Mouse (Mus musculus) liver, embryonic 13.5 days (tissue): ENCODE measurements around the gene Nt5dc2. TPM values are rescaled to one million over a fixed set of nuclear protein-coding genes. Genes with fewer than 3 reads are reported as not detected.

ENCODE experiments used
- ATAC-seq: fragments of 200-750 bp; cut with Nextera tagmentation; 2 replicates; pipeline ENCODE4 v1.8.0; 2017; ENCODE audit warnings: low read depth, mild to moderate bottlenecking, moderate number of reproducible peaks, moderate library complexity
- DNase-seq: peaks from one replicate; pipeline ENCODE4 v3.0.0; 2022
- H3K27ac ChIP-seq: fragments of 300-500 bp; sonication (generic); 2 replicates; pipeline ENCODE4 v1.5.1; 2015; ENCODE audit warnings: moderate library complexity, mild to moderate bottlenecking, inconsistent platforms
- H3K27me3 ChIP-seq: fragments of 300-500 bp; sonication (generic); 2 replicates; pipeline ENCODE4 v1.6.1; 2015; ENCODE audit warnings: mild to moderate bottlenecking, inconsistent platforms
- H3K36me3 ChIP-seq: fragments of 300-500 bp; sonication (generic); 2 replicates; pipeline ENCODE4 v1.6.1; 2015; ENCODE audit warnings: mild to moderate bottlenecking, inconsistent platforms
- H3K4me1 ChIP-seq: fragments of 300-500 bp; sonication (generic); replicated peaks from 2 replicates; pipeline ENCODE4 v1.6.1; 2015; ENCODE audit warnings: inconsistent platforms
- H3K4me2 ChIP-seq: fragments of 300-500 bp; sonication (generic); 2 replicates; pipeline ENCODE4 v1.6.1; 2015; ENCODE audit warnings: inconsistent platforms, mild to moderate bottlenecking, moderate library complexity
- H3K4me3 ChIP-seq: fragments of 300-500 bp; sonication (generic); replicated peaks from 2 replicates; pipeline ENCODE4 v1.5.1; 2015; ENCODE audit warnings: mild to moderate bottlenecking, inconsistent platforms
- H3K9ac ChIP-seq: fragments of 300-500 bp; sonication (generic); 2 replicates; pipeline ENCODE4 v1.6.1; 2015; ENCODE audit warnings: mild to moderate bottlenecking, inconsistent platforms
- H3K9me3 ChIP-seq: fragments of 300-500 bp; sonication (generic); replicated peaks from 2 replicates; pipeline ENCODE4 v1.6.1; 2016; ENCODE audit warnings: inconsistent platforms
- WGBS: fragments of 180-500 bp; shearing (Covaris S2); methylation state at CpG from one replicate; pipeline ENCODE4 v1.1.7; 2015; ENCODE audit not compliant: insufficient replicate concordance; 5-methylcytosine and 5-hydroxymethylcytosine counted together
- polyA plus RNA-seq: library from polyadenylated mRNA; unstranded; fragments of >200 nt; fragmentation: Nextera tagmentation; extraction: Ambion mirVana; gene quantifications from 2 replicates; pipeline ENCODE4 v1.2.1, GENCODE M21; 2015

Gene Nt5dc2
- polyA plus RNA-seq, 1 experiment from 2014 or later = 196 TPM

- H3K27ac ChIP-seq = peak overlapping the region; percentile 47
- 57% methylated on average over 27 of the region's 27 CpGs for WGBS
- peaks cover 15% of the 10 kb centered on the region for H3K27me3 ChIP-seq
- H3K36me3 ChIP-seq = 0 out of 2 replicates have a peak, but pooled peaks cover 1% of the 10 kb centered on the region
- ATAC-seq (peak; percentile 65), DNase-seq (no peak)
- peak overlapping the region; percentile 43 for H3K4me2 ChIP-seq
- H3K4me1 ChIP-seq = peaks cover 53% of the 10 kb centered on the region
- H3K4me3 ChIP-seq = 0 out of 2 replicates have a peak overlapping the region, but pooled peaks have one; percentile 12
- no peak overlapping the region for H3K9ac ChIP-seq
- no peaks in the 10 kb centered on the region for H3K9me3 ChIP-seq
These were observed 29.6 kb downstream of the Nt5dc2 start for GRCm38 (mm10) chr14:31160196-31161150.

GRCm38 (mm10) chr14:31161191-31161590 lies 30.3 kb downstream of the Nt5dc2 start:
- peaks cover 60% of the 10 kb centered on the region for H3K4me1 ChIP-seq
- H3K9me3 ChIP-seq = no peaks in the 10 kb centered on the region

GRCm38 (mm10) chr14:31161638-31162037 lies 30.8 kb downstream of the Nt5dc2 start:
- H3K4me3 ChIP-seq = no peak overlapping the region
- H3K9ac ChIP-seq = no peak overlapping the region
- peaks cover 18% of the 10 kb centered on the region for H3K27me3 ChIP-seq
- peaks cover 64% of the 10 kb centered on the region for H3K4me1 ChIP-seq
- ATAC-seq = no peak
- peak overlapping the region; percentile 43 for H3K4me2 ChIP-seq
- 72% methylated on average over 10 of the region's 10 CpGs for WGBS
- no peaks in the 10 kb centered on the region for H3K36me3 ChIP-seq
- no peak for DNase-seq
- 0 out of 2 replicates have a peak overlapping the region, but pooled peaks have one; percentile 43 for H3K27ac ChIP-seq
- H3K9me3 ChIP-seq = no peaks in the 10 kb centered on the region

More at GRCm38 (mm10) chr14:31161191-31161590, 30.3 kb downstream of the Nt5dc2 start:
- Histone ChIP-seq H3K27me3 (peaks cover 15% of the 10 kb centered on the region), H3K9ac (no peak overlapping the region), H3K27ac (peak overlapping the region; percentile 47; the same call in 1 of the 2 replicates), H3K36me3 (no peaks in the 10 kb centered on the region), H3K4me2 (peak overlapping the region; percentile 43), H3K4me3 (no peak overlapping the region)
- ATAC-seq (no peak), DNase-seq (no peak)
- WGBS = 71% methylated on average over 7 of the region's 7 CpGs

GRCm38 (mm10) chr14:31164067-31164466 lies 33.2 kb downstream of the Nt5dc2 start:
- ATAC-seq = 0 out of 2 replicates have a peak, but pooled peaks have one; percentile 6
- Histone ChIP-seq H3K27ac (peak overlapping the region; percentile 34), H3K4me1 (peaks cover 79% of the 10 kb centered on the region), H3K9ac (0 out of 2 replicates have a peak overlapping the region, but pooled peaks have one; percentile 9), H3K4me2 (peak overlapping the region; percentile 19), H3K36me3 (no peaks in the 10 kb centered on the region), H3K27me3 (peaks cover 38% of the 10 kb centered on the region), H3K4me3 (no peak overlapping the region), H3K9me3 (no peaks in the 10 kb centered on the region)
- 28% methylated on average over 8 of the region's 8 CpGs for WGBS
- DNase-seq = peak; percentile 28

- H3K9me3 ChIP-seq = no peaks in the 10 kb centered on the region
- DNase-seq (no peak), ATAC-seq (no peak)
- H3K4me2 ChIP-seq = no peak overlapping the region
- WGBS = 49% methylated on average over 2 of the region's 2 CpGs
- peaks cover 38% of the 10 kb centered on the region for H3K27me3 ChIP-seq
- peaks cover 84% of the 10 kb centered on the region for H3K4me1 ChIP-seq
- H3K27ac ChIP-seq = no peak overlapping the region
- no peak overlapping the region for H3K4me3 ChIP-seq
- H3K36me3 ChIP-seq = no peaks in the 10 kb centered on the region
- no peak overlapping the region for H3K9ac ChIP-seq
These were observed 34.2 kb downstream of the Nt5dc2 start for GRCm38 (mm10) chr14:31165010-31165409.

GRCm38 (mm10) chr14:31165458-31165857 lies 34.6 kb downstream of the Nt5dc2 start:
- WGBS = 43% methylated on average over 7 of the region's 7 CpGs
- Histone ChIP-seq H3K9ac (no peak overlapping the region), H3K9me3 (no peaks in the 10 kb centered on the region), H3K27ac (no peak overlapping the region; the same call in 1 of the 2 replicates), H3K4me1 (peaks cover 87% of the 10 kb centered on the region), H3K36me3 (peaks cover 3% of the 10 kb centered on the region), H3K27me3 (peaks cover 38% of the 10 kb centered on the region), H3K4me2 (0 out of 2 replicates have a peak overlapping the region, but pooled peaks have one; percentile 6), H3K4me3 (no peak overlapping the region)
- DNase-seq = no peak
- ATAC-seq = no peak

GRCm38 (mm10) chr14:31165991-31166630 lies 35.3 kb downstream of the Nt5dc2 start:
- peaks cover 82% of the 10 kb centered on the region for H3K4me1 ChIP-seq
- WGBS = 20% methylated on average over 10 of the region's 10 CpGs
- H3K4me2 ChIP-seq = peak overlapping the region; percentile 26
- peak overlapping the region; percentile 2; the same call in 1 of the 2 replicates for H3K9ac ChIP-seq
- peaks cover 10% of the 10 kb centered on the region for H3K36me3 ChIP-seq
- H3K27me3 ChIP-seq = peaks cover 38% of the 10 kb centered on the region
- ATAC-seq = peak; percentile 26; the same call in 1 of the 2 replicates
- no peak for DNase-seq
- no peaks in the 10 kb centered on the region for H3K9me3 ChIP-seq
- peak overlapping the region; percentile 25; the same call in 1 of the 2 replicates for H3K27ac ChIP-seq
- H3K4me3 ChIP-seq = peak overlapping the region; percentile 32; the same call in 1 of the 2 replicates

GRCm38 (mm10) chr14:31166827-31167226 lies 36.0 kb downstream of the Nt5dc2 start:
- Histone ChIP-seq H3K9me3 (no peaks in the 10 kb centered on the region), H3K9ac (peak overlapping the region; percentile 27; the same call in 1 of the 2 replicates), H3K4me1 (peaks cover 79% of the 10 kb centered on the region), H3K4me3 (peak overlapping the region; percentile 32), H3K36me3 (peaks cover 17% of the 10 kb centered on the region), H3K27me3 (peaks cover 38% of the 10 kb centered on the region), H3K4me2 (peak overlapping the region; percentile 26), H3K27ac (0 out of 2 replicates have a peak overlapping the region, but pooled peaks have one; percentile 25)
- 47% methylated on average over 9 of the region's 9 CpGs for WGBS
- DNase-seq (no peak), ATAC-seq (no peak)

GRCm38 (mm10) chr14:31168425-31168824 lies 37.6 kb downstream of the Nt5dc2 start, which contains the start of gene Stab1:
Gene Stab1 (minus strand): TSS chr14:31168641.
- Histone ChIP-seq H3K4me3 (peak within 1 kb of the TSS; percentile 32), H3K36me3 (peaks cover 33% of the 10 kb centered on the region), H3K4me1 (peaks cover 64% of the 10 kb centered on the region), H3K9ac (peak within 1 kb of the TSS; percentile 27; the same call in 1 of the 2 replicates), H3K27ac (peak within 1 kb of the TSS; percentile 29), H3K4me2 (peak within 1 kb of the TSS; percentile 26; the same call in 1 of the 2 replicates), H3K9me3 (no peaks in the 10 kb centered on the region), H3K27me3 (peaks cover 25% of the 10 kb centered on the region)
- WGBS = 10% methylated on average over 10 of the region's 10 CpGs
- DNase-seq (no peak), ATAC-seq (no peak)

GRCm38 (mm10) chr14:31169508-31169907 lies 38.7 kb downstream of the Nt5dc2 start:
- no peak overlapping the region for H3K4me2 ChIP-seq
- no peak overlapping the region for H3K9ac ChIP-seq
- ATAC-seq = no peak
- WGBS = 21% methylated on average over 6 of the region's 6 CpGs
- peaks cover 53% of the 10 kb centered on the region for H3K4me1 ChIP-seq
- no peak for DNase-seq
- peaks cover 44% of the 10 kb centered on the region for H3K36me3 ChIP-seq
- peaks cover 25% of the 10 kb centered on the region for H3K27me3 ChIP-seq
- no peaks in the 10 kb centered on the region for H3K9me3 ChIP-seq
- H3K4me3 ChIP-seq = no peak overlapping the region
- no peak overlapping the region for H3K27ac ChIP-seq

- H3K9me3 ChIP-seq = no peaks in the 10 kb centered on the region
- H3K27ac ChIP-seq = no peak overlapping the region
- DNase-seq (no peak), ATAC-seq (no peak)
- H3K9ac ChIP-seq = no peak overlapping the region
- H3K4me3 ChIP-seq = no peak overlapping the region
- WGBS = 84% methylated on average over 13 of the region's 13 CpGs
- H3K4me2 ChIP-seq = no peak overlapping the region
- peaks cover 25% of the 10 kb centered on the region for H3K27me3 ChIP-seq
- peaks cover 39% of the 10 kb centered on the region for H3K4me1 ChIP-seq
- H3K36me3 ChIP-seq = peaks cover 58% of the 10 kb centered on the region
These were observed 40.1 kb downstream of the Nt5dc2 start for GRCm38 (mm10) chr14:31170963-31171362.
